Mouse (Mus musculus): ENCODE measurements at regions not wholly inside any gene's neighbourhood (a gene's known extent, or its start where the extent isn't known, plus 50 kb on each side); places are given as distances from the start of the nearest gene placed in this dataset.

GRCm38 (mm10) chr12:79906738-79907365 lies 206.0 kb downstream of the Zfp36l1 start:
- no peak for DNase-seq

- DNase-seq, result no peak
These were observed 206.7 kb downstream of the Zfp36l1 start for GRCm38 (mm10) chr12:79905828-79906737.

GRCm38 (mm10) chr12:79904913-79905549 lies 207.8 kb downstream of the Zfp36l1 start:
- DNase-seq, result no peak

- DNase-seq, result no peak
These were observed 210.1 kb downstream of the Zfp36l1 start for GRCm38 (mm10) chr12:79902761-79903160.

- no peak for DNase-seq
These were observed 210.7 kb downstream of the Zfp36l1 start for GRCm38 (mm10) chr12:79902163-79902562.

- no peak for DNase-seq
These were observed 214.4 kb downstream of the Zfp36l1 start for GRCm38 (mm10) chr12:79898198-79898930.

GRCm38 (mm10) chr12:79895975-79896374 lies 216.8 kb downstream of the Zfp36l1 start:
- no peak for DNase-seq

GRCm38 (mm10) chr12:79895324-79895723 lies 217.5 kb downstream of the Zfp36l1 start:
- no peak for DNase-seq

- no peak for DNase-seq
These were observed 219.9 kb downstream of the Zfp36l1 start for GRCm38 (mm10) chr12:79892871-79893270.

GRCm38 (mm10) chr12:79891942-79892341 lies 220.9 kb downstream of the Zfp36l1 start:
- no peak for DNase-seq

- no peak for DNase-seq
These were observed 221.9 kb downstream of the Zfp36l1 start for GRCm38 (mm10) chr12:79890887-79891286.

GRCm38 (mm10) chr12:79890291-79890690 lies 222.5 kb downstream of the Zfp36l1 start:
- no peak for DNase-seq

- no peak for DNase-seq
These were observed 224.0 kb downstream of the Zfp36l1 start for GRCm38 (mm10) chr12:79888812-79889211.

GRCm38 (mm10) chr12:79888086-79888485 lies 224.7 kb downstream of the Zfp36l1 start:
- no peak for DNase-seq

GRCm38 (mm10) chr12:79887225-79887886 lies 225.5 kb downstream of the Zfp36l1 start:
- no peak for DNase-seq

GRCm38 (mm10) chr12:79886494-79886893 lies 226.3 kb downstream of the Zfp36l1 start:
- DNase-seq, result no peak

- DNase-seq, result no peak
These were observed 227.5 kb downstream of the Zfp36l1 start for GRCm38 (mm10) chr12:79885286-79885685.

- DNase-seq, result no peak
These were observed 229.2 kb downstream of the Zfp36l1 start for GRCm38 (mm10) chr12:79883651-79884050.

- DNase-seq, result no peak
These were observed 232.0 kb downstream of the Zfp36l1 start for GRCm38 (mm10) chr12:79880751-79881261.

GRCm38 (mm10) chr12:79880346-79880745 lies 232.5 kb downstream of the Zfp36l1 start:
- no peak for DNase-seq

- DNase-seq, result no peak
These were observed 232.9 kb downstream of the Zfp36l1 start for GRCm38 (mm10) chr12:79879918-79880273.

Data from spleen, adult 18-20 months (tissue).